ENCODE assay signal across 14 mouse cellular contexts in genomic region chr3:145632888-145633287, GRCm38 (mm10). TPM values are rescaled to one million over a fixed set of nuclear protein-coding genes. Genes with fewer than 3 reads are reported as not detected.
DNase-seq lines count a peak whose midpoint lies in the region; ATAC-seq and TF ChIP-seq lines count a peak whose summit lies in the region.
"Had no signal": no experiment of that assay in that cellular context is flagged by ENCODE, and none has a peak within 500 bp of the region (broad histone marks: within the 10 kb centered on the region; RNA-seq: fewer than 3 reads in every experiment).

No protein-coding gene starts in this region.

- no peaks in the 10 kb centered on the region for H3K27me3 ChIP-seq in ES-Bruce4 (ENCODE audit: control insufficient read depth, insufficient read depth, low read length, poor library complexity, severe bottlenecking)
- H3K27me3 ChIP-seq in intestine, embryonic 15.5 days (replicated peaks): no peaks in the 10 kb centered on the region
- H3K27me3 ChIP-seq: hindbrain, embryonic 12.5 days; neural tube, embryonic 13.5 days had no signal

- no peaks in the 10 kb centered on the region for H3K9me3 ChIP-seq in ES-Bruce4 (replicated peaks; ENCODE audit: control insufficient read depth, insufficient read depth, low read length, poor library complexity, severe bottlenecking)
- no peaks in the 10 kb centered on the region for H3K9me3 ChIP-seq in intestine, embryonic 15.5 days
- H3K9me3 ChIP-seq: hindbrain, embryonic 12.5 days; midbrain, embryonic 12.5 days; neural tube, embryonic 13.5 days had no signal

- no peak overlapping the region for H3K4me3 ChIP-seq in ES-Bruce4 (ENCODE audit: low read depth, low read length)
- no peak overlapping the region for H3K4me3 ChIP-seq in intestine, embryonic 15.5 days (replicated peaks)
- H3K4me3 ChIP-seq: hindbrain, embryonic 12.5 days; midbrain, embryonic 12.5 days; neural tube, embryonic 13.5 days had no signal

- TF ChIP-seq EP300 in ES-Bruce4 (IDR thresholded peaks at IDR 0.05; ENCODE audit: insufficient read depth, low read depth, low read length): peak; percentile 87

- peaks cover 4% of the 10 kb centered on the region for H3K4me1 ChIP-seq in ES-Bruce4 (ENCODE audit: control insufficient read depth, insufficient read depth, low read length)
- H3K4me1 ChIP-seq in intestine, embryonic 15.5 days (replicated peaks): peaks cover 15% of the 10 kb centered on the region

- TF ChIP-seq POLR2A in ES-Bruce4 (IDR thresholded peaks at IDR 0.05; ENCODE audit: insufficient read depth, low read length): no peak

- H3K27ac ChIP-seq in ES-Bruce4 (ENCODE audit: insufficient read depth, low read length): peak overlapping the region; percentile 35; the same call in 1 of the 2 replicates
- H3K27ac ChIP-seq in intestine, embryonic 15.5 days: peak overlapping the region; percentile 78; the same call in 1 of the 2 replicates
- H3K27ac ChIP-seq: hindbrain, embryonic 12.5 days; liver, embryonic 14.5 days; midbrain, embryonic 12.5 days; neural tube, embryonic 13.5 days had no signal

- no peak overlapping the region for H3K4me2 ChIP-seq in intestine, embryonic 15.5 days (replicated peaks)
- H3K4me2 ChIP-seq: hindbrain, embryonic 12.5 days; midbrain, embryonic 12.5 days; neural tube, embryonic 13.5 days had no signal

- WGBS in intestine, embryonic 15.5 days: 14% methylated on average over 6 of the region's 6 CpGs

- DNase-seq in embryo, embryonic 10.5 days (ENCODE audit: low spot score): peak; percentile 39
- no peak for DNase-seq in embryo, embryonic 11 days
- DNase-seq in kidney, postnatal 25 days: peak; percentile 72 to 86
- no peak for DNase-seq in spleen, adult 18-20 months
- no peak for DNase-seq in B cell, adult 2 months
- DNase-seq in urinary bladder, postnatal 36 days (ENCODE audit: low spot score in 2 of 2): no peak
- DNase-seq: cerebellum, postnatal 36 days; heart, adult 18-20 months had no signal

- no peaks in the 10 kb centered on the region for H3K36me3 ChIP-seq in ES-Bruce4 (ENCODE audit: control insufficient read depth, insufficient read depth, low read length, poor library complexity, severe bottlenecking)
- no peaks in the 10 kb centered on the region for H3K36me3 ChIP-seq in intestine, embryonic 15.5 days
- H3K36me3 ChIP-seq: hindbrain, embryonic 12.5 days; midbrain, embryonic 12.5 days; neural tube, embryonic 13.5 days had no signal

- TF ChIP-seq CTCF in ES-Bruce4 (IDR thresholded peaks at IDR 0.05; ENCODE audit: low read depth, low read length): no peak

- peak; percentile 32; the same call in 1 of the 2 replicates for ATAC-seq in intestine, embryonic 15.5 days

- H3K9ac ChIP-seq in ES-Bruce4 (ENCODE audit: low read depth, poor library complexity, severe bottlenecking): no peak overlapping the region
- H3K9ac ChIP-seq in intestine, embryonic 15.5 days: no peak overlapping the region
- H3K9ac ChIP-seq: hindbrain, embryonic 12.5 days; liver, embryonic 14.5 days; midbrain, embryonic 12.5 days; neural tube, embryonic 13.5 days had no signal

RNA-seq across cellular contexts. Expression of gene Ccn1, which starts 16.9 kb away (rescaled TPM):
- 204 and 217 TPM in 2 replicates for polyA plus RNA-seq in ES-Bruce4 (2011; ENCODE audit: insufficient read depth, insufficient read length, low read depth, missing spikeins)
- polyA plus RNA-seq in intestine, embryonic 15.5 days (2015; fragmentation: Nextera tagmentation; extraction: Ambion mirVana): 48.0 and 50.4 TPM in 2 replicates

RNA-seq across cellular contexts. Expression of gene Znhit6, which starts 56.9 kb away (rescaled TPM):
- polyA plus RNA-seq in ES-Bruce4 (2011; ENCODE audit: insufficient read depth, insufficient read length, low read depth, missing spikeins): 65.7 and 69.1 TPM in 2 replicates
- polyA plus RNA-seq in intestine, embryonic 15.5 days (2015; fragmentation: Nextera tagmentation; extraction: Ambion mirVana): 32.1 and 33.7 TPM in 2 replicates

Comparison
In these comparisons a context has a peak if more than half of its experiments do, and no peak if none do; other contexts are left out.
1. DNase-seq: peak in embryo, embryonic 10.5 days (single experiment) and kidney, postnatal 25 days (2 of 2); none in embryo, embryonic 11 days (single experiment), spleen, adult 18-20 months (0 of 2), B cell, adult 2 months (0 of 2) and urinary bladder, postnatal 36 days (0 of 2).